Mouse (Mus musculus): ENCODE results near the gene Gjb5. TPM values are rescaled to one million over a fixed set of nuclear protein-coding genes. Genes with fewer than 3 reads are reported as not detected.

Gjb5 gene
- not detected for polyA plus RNA-seq (2017; shearing (Covaris generic))

DNA sequence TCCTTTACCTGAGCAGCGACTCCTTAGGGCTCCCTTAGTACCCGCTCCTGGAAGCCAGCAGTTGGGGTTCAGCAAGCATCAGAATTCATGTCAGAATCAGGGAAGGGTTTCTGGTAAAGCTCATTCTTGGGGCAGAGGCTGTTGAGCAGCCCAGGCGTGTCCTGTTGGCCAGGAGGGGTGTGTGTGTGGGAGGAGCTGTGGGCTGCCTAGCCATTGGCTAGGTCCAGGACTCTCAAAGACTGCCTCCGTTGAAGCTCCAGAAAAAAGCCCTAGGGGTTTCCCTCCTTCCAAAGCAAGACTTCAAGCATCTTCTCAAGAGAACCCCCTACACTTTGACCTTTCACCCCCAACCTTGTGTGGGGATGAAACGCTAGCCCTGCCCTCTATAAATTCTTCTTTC lies at the start of gene Gjb5:
Gjb5 (minus strand) TSS at position 164 of the 400 bp plus-strand sequence.

DNA sequence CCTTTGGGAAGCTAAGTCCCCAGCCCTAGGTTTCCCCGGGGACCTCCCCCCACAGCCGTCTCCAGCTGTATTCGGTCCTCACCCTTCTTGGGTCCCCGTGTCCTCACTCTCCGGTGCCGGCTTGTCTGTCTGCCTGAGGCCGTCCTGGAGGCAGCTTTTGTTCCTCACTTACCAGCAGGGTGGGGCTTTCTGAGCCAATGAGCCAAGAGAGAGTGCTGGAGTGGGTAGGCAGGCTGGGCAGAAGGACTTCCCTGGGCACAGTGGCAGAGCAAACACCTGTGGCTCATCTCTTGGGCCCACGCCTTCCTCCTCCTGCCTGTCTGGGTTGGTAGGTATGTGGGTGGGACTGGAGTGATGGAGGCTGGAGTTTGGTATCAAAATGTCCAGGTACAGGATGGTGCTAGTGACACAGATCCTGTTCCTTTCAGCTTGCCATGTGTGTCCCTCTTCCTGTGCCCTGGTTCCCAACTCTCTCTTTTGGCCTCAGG lies 4.0 kb downstream of the Gjb5 start, which contains the start of gene Gjb4:
Gjb4 (minus strand) TSS at position 131 of the 488 bp plus-strand sequence.

DNA sequence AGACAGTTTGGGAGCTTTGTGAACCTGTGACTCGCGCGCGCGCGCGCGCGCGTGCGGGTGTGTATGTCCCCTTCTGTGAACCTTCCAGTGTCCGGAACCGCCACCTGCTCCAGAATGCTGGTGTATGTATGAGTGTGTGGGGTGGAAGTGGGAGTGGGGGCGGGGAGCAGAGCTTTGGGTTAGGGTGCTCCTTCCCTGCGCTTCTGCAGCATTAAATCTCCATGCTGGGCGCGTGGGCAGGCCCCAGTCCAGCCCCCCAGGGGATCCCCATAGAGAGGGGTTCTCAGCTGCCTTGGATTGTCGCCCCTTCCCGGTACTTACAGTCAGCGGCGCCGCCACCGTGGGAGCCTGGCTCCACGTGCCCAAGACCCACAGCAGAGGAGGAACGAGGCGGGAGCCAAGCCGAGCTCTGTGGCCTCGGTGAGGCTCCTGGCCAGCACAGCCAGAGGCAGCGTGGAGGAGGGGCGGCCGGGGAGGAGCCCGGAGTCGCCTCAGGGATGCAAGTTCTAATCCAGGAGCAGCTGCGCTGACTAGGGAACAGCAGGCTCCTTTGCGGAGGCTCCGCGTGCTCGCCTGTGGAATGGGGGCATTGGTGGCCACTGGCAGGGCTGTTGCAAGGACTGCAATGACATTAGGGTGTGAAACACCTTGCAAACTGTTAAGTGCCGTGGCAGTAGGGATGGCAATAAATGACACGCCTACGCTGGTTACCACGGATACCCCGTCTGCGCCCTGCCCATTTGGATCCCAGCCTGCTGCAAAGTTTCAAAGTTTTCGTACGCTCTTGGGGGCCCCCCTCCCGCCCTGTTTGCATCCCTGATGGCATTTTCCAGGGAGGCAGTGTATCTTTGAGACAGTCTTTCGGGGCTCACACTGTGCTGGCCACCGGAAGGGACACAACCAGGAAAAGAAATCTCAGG lies 27.5 kb downstream of the Gjb5 start, which contains the start of gene Gjb3:
Gjb3 (minus strand) TSS at position 664 of the 920 bp plus-strand sequence.

DNA sequence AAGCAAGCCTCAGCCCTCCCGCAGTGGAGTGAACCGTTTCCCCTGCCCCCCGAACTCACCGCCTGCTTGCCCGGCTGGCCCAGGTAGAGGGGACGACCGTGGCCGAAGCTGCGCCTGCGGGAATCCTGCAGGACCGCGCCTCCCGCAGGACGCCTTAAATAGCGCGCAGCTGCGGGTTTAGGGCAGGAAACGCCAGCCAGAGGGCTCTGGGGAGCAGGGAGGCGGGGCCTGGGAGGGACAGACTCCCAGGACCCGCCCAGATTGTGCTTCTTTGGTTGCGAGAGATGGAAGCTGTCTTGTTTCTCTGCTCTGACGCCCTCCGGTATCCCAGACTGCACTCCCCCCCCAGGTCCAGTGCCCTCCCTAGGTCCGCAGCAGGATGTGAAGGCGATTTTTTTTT lies 44.1 kb downstream of the Gjb5 start, which contains the start of gene Gja4:
Gja4 (minus strand) TSS at position 179 of the 400 bp plus-strand sequence.

Other genes starting within 250 kb of the Gjb5 start
- gene Tmem35b, start 234.5 kb downstream of the Gjb5 start, polyA plus RNA-seq (2017; shearing (Covaris generic)): 27.9 TPM
- gene Dlgap3, start 189.0 kb downstream of the Gjb5 start, polyA plus RNA-seq (2017; shearing (Covaris generic)): 0.22 TPM
- 59.6 TPM for gene Smim12, start 114.4 kb downstream of the Gjb5 start, polyA plus RNA-seq (2017; shearing (Covaris generic))
- not detected for gene Gja4, start 44.1 kb downstream of the Gjb5 start, polyA plus RNA-seq (2017; shearing (Covaris generic))
- gene Gjb3, start 27.3 kb downstream of the Gjb5 start, polyA plus RNA-seq (2017; shearing (Covaris generic)): not detected
- gene Gjb4, start 4.1 kb downstream of the Gjb5 start, polyA plus RNA-seq (2017; shearing (Covaris generic)): not detected